Mouse (Mus musculus): Measurements from ENCODE around the gene Hspa8. TPM values are rescaled to one million over a fixed set of nuclear protein-coding genes. Genes with fewer than 3 reads are reported as not detected.
A peak's percentile ranks its signal among the peaks of the same experiment; 100 is the strongest.

Gene Hspa8
- polyA plus RNA-seq, 1 experiment from 2014 or later, result 2,606 TPM

GRCm38 (mm10) chr9:40836681-40837080, 35.9 kb downstream of the Hspa8 start:
- H3K4me3 ChIP-seq (replicated peaks), result no peak overlapping the region

GRCm38 (mm10) chr9:40839662-40840061, 38.9 kb downstream of the Hspa8 start:
- no peak overlapping the region for H3K27ac ChIP-seq
- H3K36me3 ChIP-seq, result no peaks in the 10 kb centered on the region
- WGBS, result 68% methylated on average over 3 of the region's 3 CpGs
- H3K9me3 ChIP-seq, result no peaks in the 10 kb centered on the region
- H3K27me3 ChIP-seq (replicated peaks), result no peaks in the 10 kb centered on the region
- ATAC-seq, result no peak
- H3K9ac ChIP-seq, result no peak overlapping the region
- no peak overlapping the region for H3K4me2 ChIP-seq (replicated peaks)
- H3K4me1 ChIP-seq (replicated peaks), result no peaks in the 10 kb centered on the region
- no peak overlapping the region for H3K4me3 ChIP-seq (replicated peaks)

More at GRCm38 (mm10) chr9:40836681-40837080, 35.9 kb downstream of the Hspa8 start:
- Histone ChIP-seq H3K27me3 (replicated peaks) (no peaks in the 10 kb centered on the region), H3K27ac (no peak overlapping the region), H3K9ac (no peak overlapping the region), H3K36me3 (no peaks in the 10 kb centered on the region), H3K4me1 (replicated peaks) (no peaks in the 10 kb centered on the region), H3K9me3 (no peaks in the 10 kb centered on the region), H3K4me2 (replicated peaks) (no peak overlapping the region)
- 97% methylated on average over 3 of the region's 3 CpGs for WGBS
- no peak for ATAC-seq

- no peak overlapping the region for H3K4me3 ChIP-seq (replicated peaks)
- no peak overlapping the region for H3K27ac ChIP-seq
- no peak for ATAC-seq
- H3K27me3 ChIP-seq (replicated peaks), result 0 out of 2 replicates have a peak, but pooled peaks cover 3% of the 10 kb centered on the region
- H3K36me3 ChIP-seq, result no peaks in the 10 kb centered on the region
- H3K4me2 ChIP-seq (replicated peaks), result no peak overlapping the region
- H3K9me3 ChIP-seq, result no peaks in the 10 kb centered on the region
- 62% methylated on average over 2 of the region's 2 CpGs for WGBS
- no peak overlapping the region for H3K9ac ChIP-seq
- no peaks in the 10 kb centered on the region for H3K4me1 ChIP-seq (replicated peaks)
Observed at GRCm38 (mm10) chr9:40851515-40851914, 50.7 kb downstream of the Hspa8 start.

GRCm38 (mm10) chr9:40858461-40859160, 57.8 kb downstream of the Hspa8 start:
- 11% methylated on average over 21 of the region's 21 CpGs for WGBS
- H3K27ac ChIP-seq, result no peak overlapping the region
- H3K4me2 ChIP-seq (replicated peaks), result peak overlapping the region; percentile 56
- no peaks in the 10 kb centered on the region for H3K4me1 ChIP-seq (replicated peaks)
- H3K9me3 ChIP-seq, result no peaks in the 10 kb centered on the region
- no peak for ATAC-seq
- H3K27me3 ChIP-seq (replicated peaks), result peaks cover 12% of the 10 kb centered on the region
- no peak overlapping the region for H3K9ac ChIP-seq
- H3K4me3 ChIP-seq (replicated peaks), result peak overlapping the region; percentile 19
- no peaks in the 10 kb centered on the region for H3K36me3 ChIP-seq

GRCm38 (mm10) chr9:40859196-40859595, 58.4 kb downstream of the Hspa8 start:
- H3K9ac ChIP-seq, result no peak overlapping the region
- WGBS, result 13% methylated on average over 9 of the region's 9 CpGs
- H3K36me3 ChIP-seq, result no peaks in the 10 kb centered on the region
- H3K27ac ChIP-seq, result no peak overlapping the region
- peaks cover 12% of the 10 kb centered on the region for H3K27me3 ChIP-seq (replicated peaks)
- H3K4me1 ChIP-seq (replicated peaks), result no peaks in the 10 kb centered on the region
- H3K9me3 ChIP-seq, result no peaks in the 10 kb centered on the region
- peak overlapping the region; percentile 19 for H3K4me3 ChIP-seq (replicated peaks)
- ATAC-seq, result no peak
- H3K4me2 ChIP-seq (replicated peaks), result peak overlapping the region; percentile 56

Other genes starting within 250 kb of the Hspa8 start
- gene Gm21915, start 130.4 kb upstream of the Hspa8 start, polyA plus RNA-seq (2015; fragmentation: Nextera tagmentation; extraction: Ambion mirVana), result not detected in 2 replicates
- gene Clmp, start 115.0 kb upstream of the Hspa8 start, polyA plus RNA-seq (2015; fragmentation: Nextera tagmentation; extraction: Ambion mirVana), result 25.6 and 26.7 TPM in 2 replicates
- not detected in 2 replicates for gene Bsx, start 73.1 kb downstream of the Hspa8 start, polyA plus RNA-seq (2015; fragmentation: Nextera tagmentation; extraction: Ambion mirVana)
- gene Jhy, start 163.1 kb downstream of the Hspa8 start, polyA plus RNA-seq (2015; fragmentation: Nextera tagmentation; extraction: Ambion mirVana), result 0.08 TPM in 1 of 2 replicates, not detected in the other
- 0.11 and 0.31 TPM in 2 replicates for gene Crtam, start 203.6 kb downstream of the Hspa8 start, polyA plus RNA-seq (2015; fragmentation: Nextera tagmentation; extraction: Ambion mirVana)

All from intestine, embryonic 15.5 days (tissue).